Mouse (Mus musculus) ES-E14 (cell line): ENCODE data around the gene Pole2. TPM values are rescaled to one million over a fixed set of nuclear protein-coding genes. Genes with fewer than 3 reads are reported as not detected.

Experiments
- DNase-seq: peaks from one replicate; pipeline ENCODE4 v3.0.0-alpha.2; 2013; ENCODE audit warnings: low read depth, low spot score
- H3K27ac ChIP-seq: 2 replicates; pipeline ENCODE4 v1.5.1; 2012; ENCODE audit warnings: low read depth, mild to moderate bottlenecking, low read length, moderate library complexity, mixed read lengths; ENCODE audit not compliant: poor library complexity, insufficient read depth, severe bottlenecking
- H3K36me3 ChIP-seq: 2 replicates; pipeline ENCODE4 v1.6.1; 2012; ENCODE audit warnings: mild to moderate bottlenecking, low read length, moderate library complexity, mixed read lengths; ENCODE audit not compliant: control insufficient read depth, poor library complexity, insufficient read depth, severe bottlenecking
- H3K4me1 ChIP-seq, 2 experiments: fragments of 150-350 bp in 1 of 2; sonication (generic) in 1 of 2; 2 replicates each; pipeline ENCODE4 v1.6.1; 2012; ENCODE audit warnings: low read length in 2 of 2, mild to moderate bottlenecking in 1 of 2, mixed read lengths in 1 of 2; ENCODE audit not compliant: control insufficient read depth in 2 of 2, insufficient read depth in 2 of 2, poor library complexity in 1 of 2
- H3K4me3 ChIP-seq, 2 experiments: fragments of 150-350 bp in 1 of 2; sonication (generic) in 1 of 2; 2 replicates each; pipeline ENCODE4 v1.5.1; 2012; ENCODE audit warnings: low read length in 2 of 2, low read depth in 1 of 2, mild to moderate bottlenecking in 1 of 2, mixed read lengths in 1 of 2; ENCODE audit not compliant: insufficient read depth in 1 of 2, poor library complexity in 1 of 2, severe bottlenecking in 1 of 2
- H3K9ac ChIP-seq: 2 replicates; pipeline ENCODE4 v1.6.1; 2012; ENCODE audit warnings: low read depth, mild to moderate bottlenecking, low read length, mixed read lengths; ENCODE audit not compliant: poor library complexity, insufficient read depth, severe bottlenecking
- H3K9me3 ChIP-seq: fragments of 150-350 bp; sonication (generic); 2 replicates; pipeline ENCODE4 v1.6.1; 2012; ENCODE audit warnings: low read depth, mild to moderate bottlenecking, low read length; ENCODE audit not compliant: control insufficient read depth, insufficient read depth
- CHD2 ChIP-seq: IDR thresholded peaks from 2 replicates; pipeline ENCODE4 v1.6.1; 2014; ENCODE audit warnings: mild to moderate bottlenecking, low read depth, low read length, inconsistent platforms
- HCFC1 ChIP-seq: IDR thresholded peaks from 2 replicates; pipeline ENCODE4 v1.6.1; 2012; ENCODE audit warnings: low read length, inconsistent platforms, borderline replicate concordance; ENCODE audit not compliant: insufficient read depth
- MAFK ChIP-seq: IDR thresholded peaks from 2 replicates; pipeline ENCODE4 v1.6.1; 2014; ENCODE audit warnings: mild to moderate bottlenecking, low read depth, low read length, inconsistent platforms; ENCODE audit not compliant: insufficient read depth
- ZC3H11A ChIP-seq: IDR thresholded peaks from 2 replicates; pipeline ENCODE4 v1.6.1; 2012; ENCODE audit warnings: low read depth, mild to moderate bottlenecking, inconsistent platforms, low read length, borderline replicate concordance
- ZNF384 ChIP-seq: IDR thresholded peaks from 2 replicates; pipeline ENCODE4 v1.6.1; 2012; ENCODE audit warnings: low read depth, low read length, inconsistent platforms
- in situ Hi-C, 2 experiments: fragments of 600-800 bp; cut with MboI; formaldehyde crosslinking; loops; one replicate each; pipeline ENCODE4 v1.15.1; 2025; ENCODE audit warnings: low sequenced_read_pairs in 2 of 2, inconsistent platforms in 1 of 2; ENCODE audit not compliant: unreplicated experiment in 2 of 2
- total RNA-seq: library from RNA; depleted of rRNA; stranded (reverse); fragments of 300-350 nt; gene quantifications from 2 replicates; pipeline ENCODE4 v1.2.3, GENCODE M21; 2012

The Pole2 gene
- total RNA-seq, 1 experiment = 24.4 TPM

DNA sequence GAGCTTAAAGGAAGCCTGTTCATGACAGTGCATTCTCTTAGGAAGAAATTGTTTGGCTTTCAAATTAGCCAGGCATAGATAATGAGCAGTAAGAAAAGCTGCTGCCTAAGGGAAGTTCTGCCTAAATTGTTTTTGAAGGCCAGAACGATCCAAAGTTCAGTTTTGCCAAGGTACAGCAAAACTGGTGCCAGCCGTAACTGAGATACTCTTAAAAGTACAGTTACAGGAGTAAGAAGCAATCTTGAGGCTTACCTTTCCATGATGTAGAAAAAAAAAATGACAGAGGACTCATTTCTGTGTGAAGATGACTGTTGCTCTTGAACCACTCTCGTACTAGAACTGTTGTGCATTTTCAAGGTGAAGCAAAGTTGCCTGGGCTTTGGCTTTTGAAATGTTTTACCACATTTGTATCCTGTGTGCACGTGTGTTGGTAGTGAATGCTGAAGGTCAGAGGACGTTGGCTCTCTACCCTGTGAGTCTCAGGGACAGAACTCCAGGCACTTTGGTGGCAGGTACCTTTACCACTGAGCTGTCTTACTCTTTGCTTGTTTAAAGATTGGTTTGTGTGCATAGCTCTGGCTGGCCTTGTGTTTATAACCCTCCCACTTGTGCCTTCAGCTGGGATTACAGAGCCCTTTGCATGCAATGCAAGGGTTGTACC, 41.1 kb downstream of the Pole2 start:
- no peak overlapping the region for H3K4me3 ChIP-seq
- H3K9ac ChIP-seq = no peak overlapping the region
- H3K4me1 ChIP-seq = peaks cover 0 to 2% of the 10 kb centered on the region in 2 experiments; a peak in 1 of 4 replicates
- DNase-seq = no peak
- TF ChIP-seq HCFC1 (no peak), CHD2 (no peak), ZC3H11A (no peak), ZNF384 (no peak), MAFK (no peak)
- in situ Hi-C loops = no loop called here
- no peaks in the 10 kb centered on the region for H3K9me3 ChIP-seq
- no peak overlapping the region for H3K27ac ChIP-seq
- peaks cover 11% of the 10 kb centered on the region for H3K36me3 ChIP-seq

DNA sequence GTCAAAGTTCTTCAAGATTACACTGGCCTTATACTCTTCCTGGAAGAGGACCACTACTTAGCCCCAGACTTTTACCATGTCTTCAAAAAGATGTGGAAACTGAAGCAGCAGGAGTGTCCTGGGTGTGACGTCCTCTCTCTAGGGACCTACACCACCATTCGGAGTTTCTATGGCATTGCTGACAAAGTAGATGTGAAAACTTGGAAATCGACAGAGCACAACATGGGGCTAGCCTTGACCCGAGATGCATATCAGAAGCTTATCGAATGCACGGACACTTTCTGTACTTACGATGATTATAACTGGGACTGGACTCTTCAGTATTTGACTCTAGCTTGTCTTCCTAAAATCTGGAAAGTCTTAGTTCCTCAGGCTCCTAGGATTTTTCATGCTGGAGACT, 42.6 kb downstream of the Pole2 start:
- Histone ChIP-seq H3K4me1 (peaks cover 0 to 2% of the 10 kb centered on the region in 2 experiments; a peak in 1 of 4 replicates), H3K36me3 (peaks cover 11% of the 10 kb centered on the region), H3K4me3 (peak overlapping the region; percentile 92 to 97), H3K27ac (no peak overlapping the region), H3K9me3 (no peaks in the 10 kb centered on the region), H3K9ac (peak overlapping the region; percentile 91; the same call in 1 of the 2 replicates)
- in situ Hi-C loops = no loop called here
- TF ChIP-seq MAFK (no peak), ZC3H11A (no peak)
- DNase-seq = no peak

DNA sequence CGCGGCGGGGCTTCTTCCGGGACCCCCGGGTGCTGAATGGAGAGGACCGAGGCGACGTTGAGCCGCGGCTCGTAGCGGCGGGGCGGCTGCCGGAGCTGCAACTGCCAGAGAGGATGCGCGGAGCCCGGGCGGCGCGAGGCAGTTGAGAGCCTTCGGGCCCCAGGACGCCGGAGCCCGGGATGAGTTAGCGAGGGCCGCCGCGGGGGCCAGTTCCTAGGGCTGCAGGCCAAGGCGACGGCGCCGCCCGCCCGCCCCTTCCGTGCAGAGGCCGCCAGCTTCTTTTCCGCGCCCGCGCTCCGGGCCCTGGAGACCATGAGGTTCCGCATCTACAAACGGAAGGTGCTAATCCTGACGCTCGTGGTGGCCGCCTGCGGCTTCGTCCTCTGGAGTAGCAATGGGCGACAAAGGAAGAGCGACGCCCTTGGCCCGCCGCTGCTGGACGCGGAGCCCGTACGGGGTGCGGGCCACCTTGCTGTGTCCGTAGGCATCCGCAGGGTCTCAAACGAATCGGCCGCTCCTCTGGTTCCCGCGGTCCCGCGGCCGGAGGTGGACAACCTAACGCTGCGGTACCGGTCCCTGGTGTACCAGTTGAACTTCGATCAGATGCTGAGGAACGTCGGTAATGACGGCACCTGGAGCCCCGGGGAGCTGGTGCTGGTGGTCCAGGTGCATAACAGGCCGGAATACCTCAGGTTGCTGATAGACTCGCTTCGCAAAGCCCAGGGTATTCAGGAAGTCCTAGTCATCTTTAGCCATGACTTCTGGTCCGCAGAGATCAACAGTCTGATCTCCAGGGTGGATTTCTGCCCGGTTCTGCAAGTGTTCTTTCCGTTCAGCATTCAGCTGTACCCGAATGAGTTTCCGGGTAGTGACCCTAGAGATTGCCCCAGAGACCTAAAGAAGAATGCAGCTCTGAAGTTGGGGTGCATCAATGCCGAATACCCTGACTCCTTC, 43.4 kb downstream of the Pole2 start:
- Histone ChIP-seq H3K36me3 (peaks cover 9% of the 10 kb centered on the region), H3K9me3 (no peaks in the 10 kb centered on the region), H3K9ac (peak overlapping the region; percentile 91), H3K27ac (peak overlapping the region; percentile 54), H3K4me1 (peaks cover 2% of the 10 kb centered on the region in 2 experiments; a peak in 2 of 4 replicates), H3K4me3 (peak overlapping the region; percentile 92 to 97)
- in situ Hi-C loops = no loop called here
- DNase-seq = no peak
- no peak for TF ChIP-seq CHD2
- TF ChIP-seq HCFC1 = no peak
- TF ChIP-seq ZNF384 = no peak
- no peak for TF ChIP-seq ZC3H11A
- TF ChIP-seq MAFK = no peak

DNA sequence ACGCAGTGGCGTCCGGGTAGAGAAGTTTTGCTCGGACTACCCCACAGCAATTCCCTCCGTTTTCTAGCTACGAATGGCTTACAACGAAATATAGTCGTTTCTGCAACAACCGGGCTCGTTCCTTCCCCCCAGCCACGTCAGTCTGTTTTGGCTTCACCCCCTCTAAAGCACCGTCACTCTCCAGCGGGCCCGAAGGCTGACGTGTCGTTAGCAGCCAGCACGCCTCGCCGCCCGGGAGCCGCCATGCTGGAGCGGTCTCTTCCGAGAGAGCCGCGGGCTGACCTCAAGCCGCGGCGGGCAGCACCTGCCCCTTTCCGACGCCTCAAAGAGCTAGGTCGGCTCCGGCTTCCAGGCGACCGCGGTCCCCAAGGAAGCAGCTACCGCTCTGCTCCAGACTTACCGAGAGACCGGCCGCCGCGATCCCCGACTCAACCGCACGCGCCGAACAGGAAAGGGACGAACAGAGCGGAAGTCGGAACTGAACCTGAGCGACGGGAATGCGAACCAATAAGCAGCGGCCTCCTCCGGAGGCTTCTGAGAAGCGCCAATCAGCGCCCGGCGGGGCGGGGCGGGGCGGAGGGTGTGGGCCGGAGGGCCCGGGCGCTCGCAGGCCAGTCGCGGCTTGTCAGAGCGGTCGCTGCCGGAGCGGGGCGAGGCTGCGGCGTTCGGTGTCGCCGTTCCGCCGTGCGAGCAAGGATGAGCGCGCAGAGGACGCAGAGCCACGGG, 44.2 kb downstream of the Pole2 start, which contains the start of the genes Rpl36al and Mgat2:
Gene Rpl36al (minus strand): TSS at position 501 of the 726 bp plus-strand sequence.
Gene Mgat2 (plus strand): TSS at position 575 of the 726 bp plus-strand sequence.
- TF ChIP-seq HCFC1 (0 out of 2 replicates have a peak, but pooled peaks have one; percentile 42), CHD2 (peak; percentile 84), ZC3H11A (no peak)
- H3K9me3 ChIP-seq = no peaks in the 10 kb centered on the region
- DNase-seq = peak; percentile 98
- H3K4me1 ChIP-seq = peaks cover 2% of the 10 kb centered on the region in 2 experiments; a peak in 2 of 4 replicates
- peak within 1 kb of the TSS; percentile 96 for H3K9ac ChIP-seq
- peak within 1 kb of the TSS; percentile 54 for H3K27ac ChIP-seq
- peak within 1 kb of the TSS; percentile 92 to 97 for H3K4me3 ChIP-seq
- H3K36me3 ChIP-seq = peaks cover 9% of the 10 kb centered on the region
- in situ Hi-C loops = no loop called here
